Mouse (Mus musculus) liver, embryonic 14.5 days (tissue): ENCODE data around the gene Tom1l2. TPM values are rescaled to one million over a fixed set of nuclear protein-coding genes. Genes with fewer than 3 reads are reported as not detected.
A peak's percentile ranks its signal among the peaks of the same experiment; 100 is the strongest.

ENCODE experiments used
- ATAC-seq: fragments of 200-750 bp; cut with Nextera tagmentation; 2 replicates; pipeline ENCODE4 v1.8.0; 2017; ENCODE audit warnings: moderate number of reproducible peaks, mild to moderate bottlenecking, moderate library complexity; ENCODE audit not compliant: insufficient read depth
- DNase-seq, 3 experiments: peaks; one replicate each; pipeline ENCODE4 v3.0.0-alpha.2; 2012 to 2013; ENCODE audit warnings: low read depth in 3 of 3, low spot score in 3 of 3
- H3K27ac ChIP-seq: fragments of 300-500 bp; sonication (generic); 2 replicates; pipeline ENCODE4 v1.5.1; 2014; ENCODE audit warnings: moderate library complexity, mild to moderate bottlenecking, control low read depth, inconsistent platforms
- H3K27me3 ChIP-seq: fragments of 300-500 bp; sonication (generic); 2 replicates; pipeline ENCODE4 v1.6.1; 2014; ENCODE audit warnings: mild to moderate bottlenecking, low read length, moderate library complexity; ENCODE audit not compliant: control insufficient read depth, insufficient read depth
- H3K36me3 ChIP-seq: fragments of 300-500 bp; sonication (generic); replicated peaks from 2 replicates; pipeline ENCODE4 v1.6.1; 2014; ENCODE audit warnings: low read depth; ENCODE audit not compliant: control insufficient read depth, insufficient read depth
- H3K4me1 ChIP-seq, 2 experiments: fragments of 200-500 bp in 1 of 2; fragments of 300-500 bp in 1 of 2; sonication (generic) in 1 of 2; replicated peaks; 2 replicates each; pipeline ENCODE4 v1.6.1; 2012 to 2014; ENCODE audit warnings: antibody characterized with exemption in 1 of 2, inconsistent platforms in 1 of 2, low read length in 1 of 2; ENCODE audit not compliant: control insufficient read depth in 2 of 2, insufficient read depth in 2 of 2
- H3K4me2 ChIP-seq: fragments of 300-500 bp; sonication (generic); 2 replicates; pipeline ENCODE4 v1.6.1; 2014; ENCODE audit warnings: low read depth, mild to moderate bottlenecking, control low read depth, moderate library complexity
- H3K4me3 ChIP-seq, 2 experiments: fragments of 200-500 bp in 1 of 2; fragments of 300-500 bp in 1 of 2; sonication (generic) in 1 of 2; 2 replicates each; pipeline ENCODE4 v1.5.1; 2012 to 2014; ENCODE audit warnings: low read depth in 2 of 2, low read length in 2 of 2, mild to moderate bottlenecking in 2 of 2, control low read depth in 1 of 2, inconsistent platforms in 1 of 2, moderate library complexity in 1 of 2; ENCODE audit not compliant: insufficient read depth in 1 of 2
- H3K9ac ChIP-seq: fragments of 300-500 bp; sonication (generic); replicated peaks from 2 replicates; pipeline ENCODE4 v1.6.1; 2014; ENCODE audit warnings: mild to moderate bottlenecking, control low read depth, moderate library complexity
- H3K9me3 ChIP-seq: fragments of 300-500 bp; sonication (generic); 2 replicates; pipeline ENCODE4 v1.6.1; 2016; ENCODE audit warnings: low read length, mixed read lengths; ENCODE audit not compliant: control insufficient read depth
- CTCF ChIP-seq: IDR thresholded peaks from 2 replicates; pipeline ENCODE4 v1.5.1; 2016; ENCODE audit warnings: antibody characterized with exemption, low read depth, control low read depth
- EP300 ChIP-seq: IDR thresholded peaks from 2 replicates; pipeline ENCODE4 v1.6.1; 2016; ENCODE audit warnings: antibody characterized with exemption, low read depth
- WGBS: fragments of 180-500 bp; shearing (Covaris S2); extraction: QIAGEN DNeasy Blood & Tissue Kit; methylation state at CpG from one replicate; pipeline ENCODE4 v1.1.7; 2014; ENCODE audit not compliant: insufficient replicate concordance; 5-methylcytosine and 5-hydroxymethylcytosine counted together
- polyA plus RNA-seq, 2 experiments: library from polyadenylated mRNA; depleted of rRNA in 1 of 2; stranded (reverse) in 1 of 2; unstranded in 1 of 2; fragments of >200 nt; fragmentation: Nextera tagmentation in 1 of 2; extraction: Ambion mirVana in 1 of 2; gene quantifications; 2 replicates each; pipeline versions ENCODE4 v1.2.1 to v1.2.3; 2012 to 2014

The Tom1l2 gene
- polyA plus RNA-seq, 2 experiments: 2.4 to 4.9 TPM

DNA sequence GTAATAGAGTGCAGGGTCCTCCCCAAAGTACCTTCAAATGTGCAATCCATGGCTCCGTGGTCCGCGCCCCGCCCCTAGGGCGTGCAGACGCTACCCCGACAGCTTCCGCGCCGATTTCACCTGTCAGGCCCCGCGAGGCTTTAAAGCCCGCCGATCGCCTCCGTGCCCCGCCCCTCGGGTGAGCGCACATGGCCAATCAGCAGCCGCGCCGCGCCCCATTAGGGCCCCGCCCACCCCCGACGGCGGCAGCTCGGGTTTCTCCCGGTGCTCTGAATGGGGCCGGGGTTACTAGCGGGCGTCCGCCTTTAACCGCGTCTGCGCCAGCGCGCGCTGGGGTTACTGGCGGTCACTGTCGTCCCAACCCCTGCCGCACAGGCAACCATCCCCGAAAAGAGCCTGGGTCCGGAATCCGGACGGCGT is 142.4 kb downstream of the Tom1l2 start:
- peaks cover 24 to 36% of the 10 kb centered on the region in 2 experiments for H3K4me1 ChIP-seq
- peak overlapping the region; percentile 87 for H3K4me2 ChIP-seq
- H3K4me3 ChIP-seq: peak overlapping the region; percentile 65
- H3K27ac ChIP-seq: peak overlapping the region; percentile 65
- DNase-seq (peak; percentile 90 to 93 (median 91)), ATAC-seq (peak; percentile 92)
- H3K9me3 ChIP-seq: no peaks in the 10 kb centered on the region
- H3K36me3 ChIP-seq: peaks cover 19% of the 10 kb centered on the region
- WGBS: under 1% methylated on average over 47 of the region's 47 CpGs
- no peak; the same call in none of the 2 replicates for TF ChIP-seq EP300
- TF ChIP-seq CTCF: no peak
- peak overlapping the region; percentile 71 for H3K9ac ChIP-seq
- no peaks in the 10 kb centered on the region for H3K27me3 ChIP-seq

DNA sequence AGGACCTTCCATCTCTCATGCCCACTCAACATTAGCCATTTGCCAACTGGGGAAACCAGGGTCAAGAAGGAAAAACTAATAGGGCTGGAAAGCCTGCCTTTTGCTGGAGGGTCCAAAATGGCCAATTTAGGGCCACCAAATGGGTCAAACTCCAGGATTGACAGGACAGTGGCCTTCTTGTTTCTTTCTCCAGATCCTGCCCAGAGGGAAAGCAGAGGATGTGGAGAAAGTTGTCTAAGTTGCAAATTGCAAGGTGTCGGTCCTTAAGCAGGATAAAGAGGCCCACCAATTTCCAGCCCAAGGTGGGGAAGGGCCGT is 142.8 kb downstream of the Tom1l2 start:
- DNase-seq (no peak), ATAC-seq (no peak)
- H3K27me3 ChIP-seq: no peaks in the 10 kb centered on the region
- peaks cover 21% of the 10 kb centered on the region for H3K36me3 ChIP-seq
- peak overlapping the region; percentile 40 for H3K27ac ChIP-seq
- peak overlapping the region; percentile 65 for H3K4me3 ChIP-seq
- peak overlapping the region; percentile 87 for H3K4me2 ChIP-seq
- peak overlapping the region; percentile 60 for H3K9ac ChIP-seq
- WGBS: 9% methylated on average over 2 of the region's 2 CpGs
- peaks cover 24 to 36% of the 10 kb centered on the region in 2 experiments for H3K4me1 ChIP-seq
- H3K9me3 ChIP-seq: no peaks in the 10 kb centered on the region
- TF ChIP-seq CTCF: no peak
- no peak for TF ChIP-seq EP300

DNA sequence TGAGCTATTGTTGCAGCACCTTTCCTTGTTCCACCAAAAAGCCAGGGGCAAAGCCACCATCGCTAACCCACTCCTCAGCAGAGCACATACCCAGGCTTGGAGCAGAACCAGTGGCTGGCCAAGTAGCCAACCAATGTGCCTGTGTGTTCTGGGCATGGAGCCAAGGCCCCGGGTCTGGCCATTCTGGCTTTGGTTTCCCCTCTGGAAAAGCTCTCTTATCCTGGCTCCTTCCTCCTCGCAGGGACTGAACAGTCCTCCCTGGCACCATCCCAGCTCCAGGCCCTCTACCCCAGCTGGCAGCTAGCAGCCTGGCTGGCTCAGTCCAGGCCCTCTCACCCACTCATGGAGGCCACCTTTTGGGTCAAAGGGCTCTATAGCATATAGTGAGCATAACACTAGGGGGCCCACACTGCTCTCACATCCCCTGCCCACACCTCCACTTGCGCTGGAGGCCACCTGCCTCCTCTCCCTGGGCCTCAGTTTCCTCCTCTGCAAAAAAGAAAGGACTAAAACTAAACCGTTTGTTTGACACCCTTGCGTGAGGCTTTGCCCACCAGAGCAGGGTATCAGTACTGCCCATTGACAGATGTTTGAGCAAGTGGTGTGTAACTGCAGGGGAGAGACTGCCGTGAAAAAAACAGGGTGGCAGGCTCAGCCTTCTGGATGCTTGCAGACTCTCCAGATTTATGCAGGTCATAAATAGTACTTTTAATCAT is 143.3 kb downstream of the Tom1l2 start:
- peaks cover 26% of the 10 kb centered on the region for H3K36me3 ChIP-seq
- no peak for DNase-seq

DNA sequence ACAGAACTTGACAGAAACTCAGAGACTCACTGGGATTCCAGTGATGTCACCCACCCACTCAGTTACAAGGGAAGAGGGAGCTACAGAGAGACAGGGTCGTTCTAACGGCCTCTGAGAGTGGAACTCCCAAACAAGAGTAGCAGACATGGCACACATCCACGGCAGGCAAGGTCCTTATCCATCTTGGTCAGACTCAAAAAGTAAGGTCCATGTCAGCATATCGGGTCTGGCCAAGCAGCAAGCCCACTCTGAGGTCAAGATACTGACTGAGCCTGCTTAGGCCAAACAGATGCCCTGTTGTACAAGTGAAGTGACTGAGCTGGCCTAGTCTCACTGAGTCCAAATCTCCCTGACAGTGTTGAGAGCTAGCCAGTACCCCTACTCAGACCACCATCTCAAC is 144.0 kb downstream of the Tom1l2 start:
- H3K4me3 ChIP-seq: peak overlapping the region; percentile 65
- no peaks in the 10 kb centered on the region for H3K9me3 ChIP-seq
- no peak for DNase-seq
- 41% methylated on average over 4 of the region's 4 CpGs for WGBS
- H3K4me1 ChIP-seq: peaks cover 24 to 36% of the 10 kb centered on the region in 2 experiments
- H3K9ac ChIP-seq: peak overlapping the region; percentile 60
- TF ChIP-seq CTCF: no peak
- no peak for TF ChIP-seq EP300
- no peak for ATAC-seq
- peaks cover 32% of the 10 kb centered on the region for H3K36me3 ChIP-seq
- peak overlapping the region; percentile 87 for H3K4me2 ChIP-seq
- H3K27me3 ChIP-seq: no peaks in the 10 kb centered on the region
- peak overlapping the region; percentile 38 for H3K27ac ChIP-seq

More for the DNA sequence above, 143.3 kb downstream of the Tom1l2 start:
- Histone ChIP-seq H3K4me3 (peak overlapping the region; percentile 65), H3K4me1 (peaks cover 24 to 36% of the 10 kb centered on the region in 2 experiments), H3K27me3 (no peaks in the 10 kb centered on the region), H3K27ac (peak overlapping the region; percentile 40), H3K9me3 (no peaks in the 10 kb centered on the region), H3K9ac (peak overlapping the region; percentile 60), H3K4me2 (peak overlapping the region; percentile 87)
- ATAC-seq: no peak
- WGBS: 36% methylated on average over 7 of the region's 7 CpGs
- TF ChIP-seq CTCF (0 out of 2 replicates have a peak, but pooled peaks have one; percentile 23), EP300 (no peak)

- 66% methylated on average over 6 of the region's 6 CpGs for WGBS
- ATAC-seq (no peak), DNase-seq (no peak)
- Histone ChIP-seq H3K9me3 (no peaks in the 10 kb centered on the region), H3K4me2 (peak overlapping the region; percentile 87), H3K27ac (peak overlapping the region; percentile 38), H3K9ac (peak overlapping the region; percentile 60), H3K27me3 (no peaks in the 10 kb centered on the region), H3K4me1 (peaks cover 24 to 36% of the 10 kb centered on the region in 2 experiments), H3K4me3 (peak overlapping the region; percentile 65), H3K36me3 (peaks cover 37% of the 10 kb centered on the region)
- TF ChIP-seq EP300 (no peak), CTCF (no peak)
These were observed 144.5 kb downstream of the Tom1l2 start for GRCm38 (mm10) chr11:60208201-60208600.
